Mouse (Mus musculus) limb, embryonic 15.5 days (tissue): Measurements from ENCODE around the gene Pard3b. TPM values are rescaled to one million over a fixed set of nuclear protein-coding genes. Genes with fewer than 3 reads are reported as not detected.

Experiments
- ATAC-seq: fragments of 200-750 bp; cut with Nextera tagmentation; 2 replicates; pipeline ENCODE4 v1.8.0; 2017; ENCODE audit warnings: low read depth, moderate TSS enrichment; ENCODE audit not compliant: insufficient number of reproducible peaks, low FRiP score, low TSS enrichment
- H3K27ac ChIP-seq: fragments of 300-500 bp; sonication (generic); 2 replicates; pipeline ENCODE4 v1.5.1; 2015; ENCODE audit warnings: moderate library complexity, mild to moderate bottlenecking, inconsistent platforms
- H3K27me3 ChIP-seq: fragments of 300-500 bp; sonication (generic); 2 replicates; pipeline ENCODE4 v1.6.1; 2015; ENCODE audit warnings: inconsistent platforms
- H3K36me3 ChIP-seq: fragments of 300-500 bp; sonication (generic); 2 replicates; pipeline ENCODE4 v1.6.1; 2015; ENCODE audit warnings: inconsistent platforms
- H3K4me1 ChIP-seq: fragments of 300-500 bp; sonication (generic); 2 replicates; pipeline ENCODE4 v1.6.1; 2015; ENCODE audit warnings: inconsistent platforms
- H3K4me2 ChIP-seq: fragments of 300-500 bp; sonication (generic); 2 replicates; pipeline ENCODE4 v1.6.1; 2015; ENCODE audit warnings: mild to moderate bottlenecking, inconsistent platforms
- H3K4me3 ChIP-seq: fragments of 300-500 bp; sonication (generic); 2 replicates; pipeline ENCODE4 v1.5.1; 2015; ENCODE audit warnings: mild to moderate bottlenecking, inconsistent platforms
- H3K9ac ChIP-seq: fragments of 300-500 bp; sonication (generic); 2 replicates; pipeline ENCODE4 v1.6.1; 2015; ENCODE audit warnings: inconsistent platforms
- H3K9me3 ChIP-seq: fragments of 300-500 bp; sonication (generic); 2 replicates; pipeline ENCODE4 v1.6.1; 2016; ENCODE audit warnings: inconsistent platforms
- WGBS: fragments of 180-500 bp; shearing (Covaris S2); methylation state at CpG from one replicate; pipeline ENCODE4 v1.1.7; 2015; 5-methylcytosine and 5-hydroxymethylcytosine counted together
- polyA plus RNA-seq: library from polyadenylated mRNA; unstranded; fragments of >200 nt; fragmentation: Nextera tagmentation; extraction: Ambion mirVana; gene quantifications from 2 replicates; pipeline ENCODE4 v1.2.1, GENCODE M21; 2015

Gene Pard3b
- polyA plus RNA-seq, 1 experiment from 2014 or later: 17.6 TPM

GRCm38 (mm10) chr1:62624836-62625235 is 986.2 kb downstream of the Pard3b start:
- Histone ChIP-seq H3K27me3 (peaks cover 3% of the 10 kb centered on the region; the same call in 1 of the 2 replicates), H3K4me1 (0 out of 2 replicates have a peak, but pooled peaks cover 1% of the 10 kb centered on the region), H3K4me3 (no peak overlapping the region), H3K9ac (no peak overlapping the region), H3K9me3 (no peaks in the 10 kb centered on the region), H3K36me3 (no peaks in the 10 kb centered on the region), H3K4me2 (no peak overlapping the region), H3K27ac (no peak overlapping the region)
- ATAC-seq: no peak
- WGBS: 77% methylated on average over 6 of the region's 6 CpGs

- 38% methylated on average over 4 of the region's 4 CpGs for WGBS
- Histone ChIP-seq H3K9me3 (no peaks in the 10 kb centered on the region), H3K4me2 (no peak overlapping the region), H3K27me3 (peaks cover 3% of the 10 kb centered on the region; the same call in 1 of the 2 replicates), H3K4me3 (no peak overlapping the region), H3K36me3 (no peaks in the 10 kb centered on the region), H3K27ac (no peak overlapping the region), H3K4me1 (0 out of 2 replicates have a peak, but pooled peaks cover 3% of the 10 kb centered on the region), H3K9ac (no peak overlapping the region)
- ATAC-seq: no peak
These were observed 986.7 kb downstream of the Pard3b start for GRCm38 (mm10) chr1:62625332-62625731.

GRCm38 (mm10) chr1:62625819-62626505 is 987.3 kb downstream of the Pard3b start:
- H3K27me3 ChIP-seq: peaks cover 3% of the 10 kb centered on the region; the same call in 1 of the 2 replicates
- H3K4me3 ChIP-seq: no peak overlapping the region
- no peak overlapping the region for H3K4me2 ChIP-seq
- H3K9me3 ChIP-seq: no peaks in the 10 kb centered on the region
- H3K9ac ChIP-seq: no peak overlapping the region
- 0 out of 2 replicates have a peak, but pooled peaks cover 3% of the 10 kb centered on the region for H3K4me1 ChIP-seq
- no peak overlapping the region for H3K27ac ChIP-seq
- no peak for ATAC-seq
- H3K36me3 ChIP-seq: no peaks in the 10 kb centered on the region
- 82% methylated on average over 10 of the region's 10 CpGs for WGBS

- ATAC-seq: no peak
- H3K4me2 ChIP-seq: no peak overlapping the region
- no peaks in the 10 kb centered on the region for H3K36me3 ChIP-seq
- no peaks in the 10 kb centered on the region for H3K9me3 ChIP-seq
- H3K27ac ChIP-seq: no peak overlapping the region
- H3K4me3 ChIP-seq: no peak overlapping the region
- peaks cover 17% of the 10 kb centered on the region; the same call in 1 of the 2 replicates for H3K4me1 ChIP-seq
- WGBS: 32% methylated on average over 1 of the region's 1 CpGs
- peaks cover 3% of the 10 kb centered on the region; the same call in 1 of the 2 replicates for H3K27me3 ChIP-seq
- no peak overlapping the region for H3K9ac ChIP-seq
These were observed 991.3 kb downstream of the Pard3b start for GRCm38 (mm10) chr1:62629952-62630351.

- 44% methylated on average over 10 of the region's 10 CpGs for WGBS
- H3K4me3 ChIP-seq: no peak overlapping the region
- no peak overlapping the region for H3K4me2 ChIP-seq
- no peak overlapping the region for H3K9ac ChIP-seq
- H3K36me3 ChIP-seq: no peaks in the 10 kb centered on the region
- H3K27me3 ChIP-seq: peaks cover 3% of the 10 kb centered on the region; the same call in 1 of the 2 replicates
- H3K4me1 ChIP-seq: peaks cover 17% of the 10 kb centered on the region; the same call in 1 of the 2 replicates
- no peaks in the 10 kb centered on the region for H3K9me3 ChIP-seq
- ATAC-seq: no peak
- no peak overlapping the region for H3K27ac ChIP-seq
These were observed 993.1 kb downstream of the Pard3b start for GRCm38 (mm10) chr1:62631511-62632305.

GRCm38 (mm10) chr1:62632886-62633285 is 994.3 kb downstream of the Pard3b start:
- Histone ChIP-seq H3K4me3 (no peak overlapping the region), H3K9ac (no peak overlapping the region), H3K4me1 (peaks cover 17% of the 10 kb centered on the region; the same call in 1 of the 2 replicates), H3K9me3 (no peaks in the 10 kb centered on the region), H3K36me3 (no peaks in the 10 kb centered on the region), H3K4me2 (no peak overlapping the region), H3K27ac (no peak overlapping the region), H3K27me3 (peaks cover 3% of the 10 kb centered on the region; the same call in 1 of the 2 replicates)
- 73% methylated on average over 2 of the region's 2 CpGs for WGBS
- ATAC-seq: no peak

GRCm38 (mm10) chr1:62635203-62635602 is 996.6 kb downstream of the Pard3b start:
- Histone ChIP-seq H3K4me1 (peaks cover 14% of the 10 kb centered on the region; the same call in 1 of the 2 replicates), H3K36me3 (no peaks in the 10 kb centered on the region), H3K9me3 (no peaks in the 10 kb centered on the region), H3K4me3 (no peak overlapping the region), H3K4me2 (no peak overlapping the region), H3K27me3 (no peaks in the 10 kb centered on the region), H3K27ac (no peak overlapping the region), H3K9ac (no peak overlapping the region)
- WGBS: 69% methylated on average over 6 of the region's 6 CpGs
- ATAC-seq: no peak

GRCm38 (mm10) chr1:62636906-62637673 is 998.5 kb downstream of the Pard3b start:
- no peak for ATAC-seq
- Histone ChIP-seq H3K9ac (no peak overlapping the region), H3K4me3 (no peak overlapping the region), H3K36me3 (no peaks in the 10 kb centered on the region), H3K4me2 (no peak overlapping the region), H3K27me3 (no peaks in the 10 kb centered on the region), H3K4me1 (peaks cover 9% of the 10 kb centered on the region; the same call in 1 of the 2 replicates), H3K27ac (no peak overlapping the region), H3K9me3 (no peaks in the 10 kb centered on the region)
- 86% methylated on average over 6 of the region's 6 CpGs for WGBS

GRCm38 (mm10) chr1:62639012-62639411 is 1000.4 kb downstream of the Pard3b start:
- Histone ChIP-seq H3K27ac (no peak overlapping the region), H3K4me1 (no peaks in the 10 kb centered on the region), H3K36me3 (no peaks in the 10 kb centered on the region), H3K27me3 (no peaks in the 10 kb centered on the region), H3K9me3 (no peaks in the 10 kb centered on the region), H3K9ac (no peak overlapping the region), H3K4me3 (no peak overlapping the region), H3K4me2 (no peak overlapping the region)
- ATAC-seq: no peak
- 79% methylated on average over 11 of the region's 11 CpGs for WGBS

GRCm38 (mm10) chr1:62639440-62639839 is 1000.8 kb downstream of the Pard3b start:
- no peak overlapping the region for H3K9ac ChIP-seq
- WGBS: 71% methylated on average over 4 of the region's 4 CpGs
- ATAC-seq: no peak

GRCm38 (mm10) chr1:62644631-62645278 is 1006.1 kb downstream of the Pard3b start:
- Histone ChIP-seq H3K27me3 (no peaks in the 10 kb centered on the region), H3K9me3 (no peaks in the 10 kb centered on the region), H3K27ac (no peak overlapping the region), H3K4me3 (no peak overlapping the region), H3K4me1 (peaks cover 11% of the 10 kb centered on the region), H3K36me3 (no peaks in the 10 kb centered on the region), H3K9ac (no peak overlapping the region), H3K4me2 (no peak overlapping the region)
- WGBS: 27% methylated on average over 8 of the region's 8 CpGs
- ATAC-seq: no peak

More at GRCm38 (mm10) chr1:62639440-62639839, 1000.8 kb downstream of the Pard3b start:
- no peak overlapping the region for H3K4me2 ChIP-seq
- no peaks in the 10 kb centered on the region for H3K36me3 ChIP-seq
- H3K4me1 ChIP-seq: no peaks in the 10 kb centered on the region
- H3K27me3 ChIP-seq: no peaks in the 10 kb centered on the region
- H3K4me3 ChIP-seq: no peak overlapping the region
- H3K9me3 ChIP-seq: no peaks in the 10 kb centered on the region
- no peak overlapping the region for H3K27ac ChIP-seq
